Comparison of ENCODE assay signal across 22 mouse cellular contexts in genomic region chr2:8347867-8348266, GRCm38 (mm10).
DNase-seq lines count a peak whose midpoint lies in the region; TF ChIP-seq lines count a peak whose summit lies in the region.
"Had no signal": no experiment of that assay in that cellular context is flagged by ENCODE, and none has a peak within 500 bp of the region (broad histone marks: within the 10 kb centered on the region; RNA-seq: fewer than 3 reads in every experiment).

No protein-coding gene starts in this region.

- peak; percentile 44 to 47 for DNase-seq in frontal cortex, adult 2 months (ENCODE audit: extremely low spot score in 1 of 2, low spot score in 1 of 2)
- no peak for DNase-seq in frontal cortex, postnatal 25 days (ENCODE audit: low spot score in 2 of 2)
- no peak for DNase-seq in left cerebral cortex, adult 2 months (ENCODE audit: extremely low spot score in 1 of 2, low spot score in 2 of 2)
- no peak for DNase-seq in left cerebral cortex, adult 11 months (ENCODE audit: low spot score)
- peak; percentile 38 for DNase-seq in right cerebral cortex, adult 18-20 months
- no peak for DNase-seq in right cerebral cortex, postnatal 14 days
- peak; percentile 60 for DNase-seq in telencephalon, adult 2 months (ENCODE audit: low read depth, low spot score)
- DNase-seq in heart, postnatal 25 days (ENCODE audit: low spot score) = no peak
- DNase-seq: adrenal gland, adult 2 months; adrenal gland, postnatal 10 days; adrenal gland, postnatal 25 days; cerebellum, adult 18-20 months; cerebellum, adult 8-10 months; cerebellum, adult 9-11 months; cerebellum, postnatal 14 days; cerebellum, postnatal 36 days; embryo, embryonic 11 days had no signal

- intact Hi-C loops in left cerebral cortex, adult 2 months (cut with DNase I) = loop anchor here (5.0 to 10.0 kb wide), 4 partner anchors 321 to 1091 kb away; no protein-coding TSS in a partner anchor
- intact Hi-C loops in heart, postnatal 25 days (cut with DNase I) = no loop called here

- H3K4me3 ChIP-seq in left cerebral cortex, adult 2 months = no peak overlapping the region
- H3K4me3 ChIP-seq: embryonic facial prominence, embryonic 13.5 days; embryonic facial prominence, embryonic 15.5 days; erythroblast, embryonic 14.5 days; forebrain, embryonic 10.5 days; forebrain, embryonic 12.5 days had no signal

- TF ChIP-seq CTCF in left cerebral cortex, adult 2 months (IDR thresholded peaks at IDR 0.05) = no peak

- peak overlapping the region; percentile 90 for H3K27ac ChIP-seq in left cerebral cortex, adult 2 months
- H3K27ac ChIP-seq: embryonic facial prominence, embryonic 13.5 days; embryonic facial prominence, embryonic 15.5 days; forebrain, embryonic 10.5 days; forebrain, embryonic 12.5 days had no signal

Comparison
In these comparisons a context has a peak if more than half of its experiments do, and no peak if none do; other contexts are left out.
1. DNase-seq: peak in frontal cortex, adult 2 months (2 of 2), right cerebral cortex, adult 18-20 months (single experiment) and telencephalon, adult 2 months (single experiment); none in frontal cortex, postnatal 25 days (0 of 2), left cerebral cortex, adult 2 months (0 of 2), left cerebral cortex, adult 11 months (single experiment), right cerebral cortex, postnatal 14 days (single experiment) and heart, postnatal 25 days (single experiment).